Mouse (Mus musculus): ENCODE results near the gene C8b. TPM values are rescaled to one million over a fixed set of nuclear protein-coding genes. Genes with fewer than 3 reads are reported as not detected.

Gene C8b
- not detected in 3 replicates for total RNA-seq (2017)

DNA sequence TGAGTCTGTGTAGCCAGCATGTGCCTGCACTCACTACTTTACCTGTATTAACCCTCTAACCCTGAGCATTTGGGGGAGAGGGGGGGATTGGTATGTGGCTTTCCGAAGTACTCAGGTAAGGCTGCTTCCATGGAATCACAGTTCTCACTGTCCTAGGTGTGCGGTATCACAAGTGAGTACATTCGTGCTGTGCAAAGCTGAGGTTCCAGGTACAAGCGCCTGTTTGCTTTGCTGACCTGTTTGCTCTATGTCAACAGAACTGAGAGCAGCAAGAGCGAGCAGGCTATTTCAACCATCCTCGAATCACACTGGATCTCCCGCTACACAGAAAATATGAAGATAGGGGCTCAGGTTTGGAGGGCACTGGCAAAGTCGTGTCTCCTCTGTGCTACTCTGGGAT is at the start of gene C8b:
TSS of gene C8b (plus strand) at position 253 of the 400 bp plus-strand sequence.
- ATAC-seq (replicated peaks; ENCODE audit: insufficient number of reproducible peaks, low FRiP score, low TSS enrichment, poor library complexity, severe bottlenecking) = no peak

DNA sequence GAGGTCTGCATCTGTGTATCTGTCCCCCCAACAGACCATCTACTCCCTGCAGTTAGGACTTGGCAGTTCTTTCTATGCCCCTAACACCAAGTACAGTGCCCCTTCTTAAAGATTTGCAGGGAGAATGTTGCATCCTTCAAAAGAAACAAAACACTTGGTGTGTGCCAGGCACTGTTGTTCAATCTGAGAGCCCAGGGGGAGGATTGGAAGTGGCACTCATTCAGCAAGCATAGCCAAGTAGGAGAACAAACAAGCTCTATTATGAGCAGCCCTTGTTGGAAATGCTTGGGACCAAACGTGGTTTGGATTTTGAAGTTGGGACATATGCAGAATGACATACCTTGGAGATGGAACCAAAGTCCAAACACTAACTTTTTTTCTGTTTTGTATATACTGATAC is 49.6 kb upstream of the C8b start:
- no peak for ATAC-seq (replicated peaks; ENCODE audit: insufficient number of reproducible peaks, low FRiP score, low TSS enrichment, poor library complexity, severe bottlenecking)

- ATAC-seq (replicated peaks; ENCODE audit: insufficient number of reproducible peaks, low FRiP score, low TSS enrichment, poor library complexity, severe bottlenecking) = no peak
Measured at GRCm38 (mm10) chr4:104718973-104719795, 46.9 kb upstream of the C8b start.

DNA sequence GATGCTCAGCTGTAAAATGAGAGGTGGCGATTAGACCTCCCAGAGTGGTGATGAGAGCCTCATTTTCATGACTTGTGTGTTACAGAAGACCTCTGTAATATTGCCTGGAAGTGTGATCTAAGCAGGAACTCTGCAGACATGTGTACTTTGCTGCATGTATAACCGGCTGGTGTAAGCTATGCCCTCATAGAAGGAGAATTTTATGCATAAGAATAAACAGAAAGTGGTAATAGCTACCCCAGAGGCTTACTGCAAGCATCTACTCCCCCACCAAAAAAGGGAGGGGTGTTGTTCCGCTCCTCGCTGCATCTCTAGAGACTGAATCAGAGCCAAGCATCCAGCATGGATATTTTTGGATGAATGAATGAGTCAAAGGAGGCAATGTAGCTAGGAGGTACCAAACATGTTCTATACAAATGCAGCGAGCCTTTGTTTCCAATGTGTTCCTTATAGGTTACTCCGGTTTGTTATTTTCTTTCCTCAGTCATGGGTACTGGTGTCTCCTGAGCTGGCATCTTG is 42.5 kb upstream of the C8b start:
- ATAC-seq (replicated peaks; ENCODE audit: insufficient number of reproducible peaks, low FRiP score, low TSS enrichment, poor library complexity, severe bottlenecking) = no peak

DNA sequence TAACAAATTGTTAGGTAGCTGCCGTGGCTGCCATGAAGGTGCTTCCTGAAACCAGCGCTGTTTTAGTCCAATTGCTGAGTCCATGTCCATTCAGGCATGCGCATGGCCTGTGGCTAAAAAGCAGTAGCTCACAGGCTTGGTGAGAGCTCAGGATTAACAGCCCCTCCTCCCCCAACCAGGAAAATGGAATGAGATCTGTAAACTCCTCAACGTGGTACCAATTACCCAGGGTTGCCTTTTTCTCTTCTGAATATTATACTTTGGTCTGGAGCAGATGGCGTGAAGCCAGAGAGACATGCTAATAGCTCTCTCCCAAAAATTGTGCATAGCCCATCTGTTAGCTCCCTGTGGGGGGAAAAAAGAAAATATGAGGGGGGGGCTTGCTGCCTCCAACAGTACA is 41.9 kb upstream of the C8b start:
- no peak for ATAC-seq (replicated peaks; ENCODE audit: insufficient number of reproducible peaks, low FRiP score, low TSS enrichment, poor library complexity, severe bottlenecking)

DNA sequence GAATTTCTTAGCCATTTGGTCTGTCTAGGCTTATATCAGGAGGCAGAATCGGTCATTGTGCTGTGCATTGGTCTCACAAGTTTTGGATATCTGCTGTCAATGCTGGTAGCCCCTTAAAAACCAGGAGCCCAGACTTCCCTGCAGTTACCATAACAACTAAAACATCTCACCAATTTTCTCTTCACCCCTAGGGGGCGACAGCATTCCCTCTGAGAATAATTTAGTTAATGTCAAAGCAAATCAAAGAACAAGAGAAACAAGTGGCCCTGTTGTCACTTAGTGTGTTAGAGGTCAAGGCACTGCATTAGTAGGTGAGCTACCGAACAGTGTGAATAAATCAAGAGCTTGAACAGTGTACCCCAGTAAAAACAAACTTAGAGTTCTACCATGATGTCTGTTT is 40.4 kb upstream of the C8b start:
- ATAC-seq (replicated peaks; ENCODE audit: insufficient number of reproducible peaks, low FRiP score, low TSS enrichment, poor library complexity, severe bottlenecking) = no peak

GRCm38 (mm10) chr4:104729185-104729584 is 36.9 kb upstream of the C8b start:
- no peak for ATAC-seq (replicated peaks; ENCODE audit: insufficient number of reproducible peaks, low FRiP score, low TSS enrichment, poor library complexity, severe bottlenecking)

- ATAC-seq (replicated peaks; ENCODE audit: insufficient number of reproducible peaks, low FRiP score, low TSS enrichment, poor library complexity, severe bottlenecking) = no peak
Measured at GRCm38 (mm10) chr4:104746500-104746899, 19.6 kb upstream of the C8b start.

DNA sequence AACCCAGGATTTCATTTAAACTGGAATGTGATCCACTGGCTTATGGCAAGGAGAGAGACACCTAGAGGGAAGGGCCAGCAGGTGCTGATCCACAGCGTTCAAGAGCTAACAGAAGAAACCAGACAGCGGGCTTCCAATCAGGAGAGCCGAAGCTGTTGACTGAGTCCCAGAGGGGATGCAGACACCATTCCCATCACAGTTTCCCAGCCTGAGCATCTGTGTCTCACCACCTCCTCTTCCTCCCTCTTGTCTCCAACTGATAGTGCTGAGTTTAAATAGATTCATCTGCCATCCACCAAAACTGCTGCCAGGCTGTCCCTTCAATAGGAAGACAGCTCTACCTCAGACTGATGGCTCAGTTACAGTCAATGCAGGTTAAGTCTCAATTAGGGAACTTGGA is 12.0 kb upstream of the C8b start:
- no peak for ATAC-seq (replicated peaks; ENCODE audit: insufficient number of reproducible peaks, low FRiP score, low TSS enrichment, poor library complexity, severe bottlenecking)

- ATAC-seq (replicated peaks; ENCODE audit: insufficient number of reproducible peaks, low FRiP score, low TSS enrichment, poor library complexity, severe bottlenecking) = no peak
Measured at GRCm38 (mm10) chr4:104760878-104761624, 5.1 kb upstream of the C8b start.

DNA sequence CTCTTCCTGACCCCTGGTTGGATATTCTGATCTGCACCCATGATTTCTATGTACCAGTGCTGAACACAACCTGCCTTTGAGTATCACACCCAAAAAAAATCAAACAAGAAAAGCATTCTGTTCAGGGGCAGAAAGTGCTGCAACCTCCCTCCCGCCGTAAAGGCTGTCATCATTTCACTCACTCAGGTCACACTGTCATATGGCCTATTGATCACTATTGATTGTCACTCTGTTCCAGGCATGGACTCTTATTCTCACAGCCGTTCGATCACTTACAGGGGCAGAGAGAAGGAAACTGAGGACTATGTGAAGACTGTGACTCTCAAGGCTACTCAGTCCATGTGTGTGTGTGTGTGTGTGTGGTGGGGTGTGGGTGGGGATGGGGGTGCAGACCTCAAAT is 2.1 kb downstream of the C8b start:
- ATAC-seq (replicated peaks; ENCODE audit: insufficient number of reproducible peaks, low FRiP score, low TSS enrichment, poor library complexity, severe bottlenecking) = no peak

DNA sequence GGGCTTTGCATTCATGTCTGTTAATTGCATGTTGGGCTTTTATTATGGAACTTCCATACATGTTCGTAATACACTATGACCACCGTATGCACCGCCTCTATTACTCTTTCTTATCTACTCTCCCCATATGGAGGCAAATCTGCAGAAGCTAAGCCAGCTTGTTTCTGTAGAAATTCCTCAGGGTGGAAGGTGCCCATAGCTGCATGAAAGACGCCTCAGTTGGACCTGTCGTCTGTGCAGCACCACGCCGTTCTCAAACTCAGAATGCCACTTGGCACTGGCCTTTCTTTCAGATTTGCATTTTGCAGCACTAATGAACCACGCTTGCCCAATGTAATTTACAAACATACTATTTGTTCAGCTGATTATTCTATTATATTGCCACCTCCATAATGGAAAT is 3.5 kb downstream of the C8b start:
- ATAC-seq (replicated peaks; ENCODE audit: insufficient number of reproducible peaks, low FRiP score, low TSS enrichment, poor library complexity, severe bottlenecking) = no peak

GRCm38 (mm10) chr4:104770331-104770730 is 4.2 kb downstream of the C8b start:
- no peak for ATAC-seq (replicated peaks; ENCODE audit: insufficient number of reproducible peaks, low FRiP score, low TSS enrichment, poor library complexity, severe bottlenecking)

- ATAC-seq (replicated peaks; ENCODE audit: insufficient number of reproducible peaks, low FRiP score, low TSS enrichment, poor library complexity, severe bottlenecking) = no peak
Measured at GRCm38 (mm10) chr4:104775601-104776000, 9.5 kb downstream of the C8b start.

DNA sequence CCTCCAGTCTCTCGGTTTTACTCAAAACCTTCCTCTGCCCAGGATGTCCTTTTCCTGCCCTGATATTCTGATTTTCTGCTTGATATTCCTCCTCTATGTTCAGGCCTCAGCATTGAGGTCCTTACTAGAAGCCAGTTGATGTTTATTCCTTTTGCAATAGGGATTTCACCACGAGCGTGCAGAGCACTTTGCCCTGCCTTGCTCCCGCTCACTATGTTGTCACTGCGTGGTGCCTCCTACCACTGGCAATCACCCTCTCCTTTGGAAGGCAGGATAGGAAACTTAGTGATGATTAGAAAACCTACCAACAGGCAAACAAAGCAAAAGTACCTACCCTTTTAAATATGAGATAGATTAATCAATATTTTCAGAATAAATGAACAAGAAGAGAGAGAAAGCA is 13.3 kb downstream of the C8b start:
- ATAC-seq (replicated peaks; ENCODE audit: insufficient number of reproducible peaks, low FRiP score, low TSS enrichment, poor library complexity, severe bottlenecking) = no peak

- ATAC-seq (replicated peaks; ENCODE audit: insufficient number of reproducible peaks, low FRiP score, low TSS enrichment, poor library complexity, severe bottlenecking) = no peak
Measured at GRCm38 (mm10) chr4:104781441-104781840, 15.3 kb downstream of the C8b start.

- no peak for ATAC-seq (replicated peaks; ENCODE audit: insufficient number of reproducible peaks, low FRiP score, low TSS enrichment, poor library complexity, severe bottlenecking)
Measured at GRCm38 (mm10) chr4:104782346-104782745, 16.2 kb downstream of the C8b start.

DNA sequence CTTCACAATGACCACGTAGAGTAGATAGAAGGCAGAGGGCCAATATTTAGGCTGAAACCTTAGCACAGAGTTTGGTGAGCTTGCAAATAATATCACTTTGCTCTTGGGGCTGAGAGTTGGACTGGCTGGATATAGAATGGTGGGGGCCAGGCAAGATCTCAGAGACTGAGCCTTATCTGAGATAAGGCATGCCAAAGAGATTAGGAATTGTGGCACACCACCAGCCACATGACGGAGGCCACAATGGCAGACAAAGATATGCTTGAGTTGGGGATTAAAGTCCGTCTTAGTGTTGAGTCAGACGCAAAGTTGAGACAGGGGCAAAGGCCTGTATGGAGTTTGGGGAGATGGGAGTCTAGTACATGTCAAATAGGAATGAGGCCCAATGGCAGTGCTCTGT is 26.0 kb downstream of the C8b start:
- ATAC-seq (replicated peaks; ENCODE audit: insufficient number of reproducible peaks, low FRiP score, low TSS enrichment, poor library complexity, severe bottlenecking) = no peak

DNA sequence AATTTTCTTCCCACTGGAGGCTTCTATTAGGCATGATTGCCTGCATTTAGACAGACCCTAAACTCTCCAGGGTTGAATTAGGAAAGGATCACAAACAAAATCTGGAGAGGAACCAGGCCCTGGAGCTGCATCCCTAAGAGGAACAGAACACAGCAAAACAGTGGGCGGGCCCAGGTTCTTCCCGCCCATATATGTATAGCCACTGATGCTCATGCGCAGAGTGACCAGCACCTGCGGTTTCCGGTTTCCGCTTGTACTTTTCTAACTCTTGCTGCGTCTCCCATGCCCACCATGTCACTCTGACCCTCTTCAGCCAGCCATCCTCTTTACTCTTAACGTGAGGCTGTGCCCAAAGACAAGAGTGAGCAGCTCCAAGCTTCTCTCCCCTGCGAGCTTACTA is 32.8 kb downstream of the C8b start:
- ATAC-seq (replicated peaks; ENCODE audit: insufficient number of reproducible peaks, low FRiP score, low TSS enrichment, poor library complexity, severe bottlenecking) = no peak

DNA sequence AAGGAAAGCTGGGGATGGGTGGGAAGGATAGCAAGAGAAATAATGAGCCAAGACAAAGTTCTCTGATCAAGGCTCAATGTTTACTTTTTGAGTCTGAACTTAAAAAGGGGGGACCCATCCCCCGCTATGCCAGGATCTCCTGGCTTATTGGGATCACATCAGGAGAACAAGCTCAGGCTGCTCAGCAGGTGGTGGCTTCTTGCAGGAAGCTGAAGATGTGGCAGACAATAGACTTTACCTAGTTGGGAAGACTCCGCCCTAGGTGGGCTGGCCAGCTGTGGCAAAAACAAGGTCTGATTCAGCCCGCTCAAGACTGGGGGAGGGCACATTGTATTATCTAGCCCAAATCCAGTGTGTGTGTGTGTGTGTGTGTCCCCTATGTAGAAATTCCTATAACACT is 35.5 kb downstream of the C8b start:
- ATAC-seq (replicated peaks; ENCODE audit: insufficient number of reproducible peaks, low FRiP score, low TSS enrichment, poor library complexity, severe bottlenecking) = no peak
